Mouse (Mus musculus) CH12.LX (cell line): ENCODE measurements at regions not wholly inside any gene's neighbourhood (a gene's known extent, or its start where the extent isn't known, plus 50 kb on each side); places are given as distances from the start of the nearest gene placed in this dataset.
"Not testable (repeated sequence)": the region's sequence is repeated elsewhere in the genome, so short reads cannot be mapped to it uniquely, and the experiment has no call there.

ENCODE experiments used
- CHD1 ChIP-seq: IDR thresholded peaks from 2 replicates; pipeline ENCODE4 v1.6.1; 2012; ENCODE audit warnings: low read depth, low read length, improper control_type of control experiment, inconsistent platforms
- CTCF ChIP-seq, 2 experiments: IDR thresholded peaks in 1 of 2; conservative IDR thresholded peaks in 1 of 2; 2 replicates each; pipeline ENCODE4 v1.5.1; 2011 to 2012; ENCODE audit warnings: low read depth in 2 of 2, low read length in 2 of 2, improper control_type of control experiment in 1 of 2, inconsistent platforms in 1 of 2, mild to moderate bottlenecking in 1 of 2, moderate library complexity in 1 of 2
- EP300 ChIP-seq: IDR thresholded peaks from 2 replicates; pipeline ENCODE4 v1.6.1; 2011; ENCODE audit warnings: low read length, improper control_type of control experiment
- GABPA ChIP-seq: IDR thresholded peaks from 2 replicates; pipeline ENCODE4 v1.6.1; 2012; ENCODE audit warnings: low read depth, low read length, improper control_type of control experiment, inconsistent platforms; ENCODE audit not compliant: insufficient replicate concordance
- POLR2A ChIP-seq: IDR thresholded peaks from 2 replicates; pipeline ENCODE4 v1.6.1; 2011; ENCODE audit warnings: low read depth, mild to moderate bottlenecking, improper control_type of control experiment, low read length

GRCm38 (mm10) chr12:79982497-79982896 is 130.3 kb downstream of the Zfp36l1 start:
- TF ChIP-seq CHD1, POLR2A, GABPA, EP300: not testable (repeated sequence)
- TF ChIP-seq CTCF (conservative IDR thresholded peaks at IDR 0.05 in 1 of 2, IDR thresholded peaks at IDR 0.05 in 1 of 2; ENCODE audit: low read depth in 2 of 2, low read length in 2 of 2): peak in 1 of 2 experiments; percentile 40; a peak in 2 of 4 replicates
